Mouse (Mus musculus): ENCODE measurements around the gene Katna1. TPM values are rescaled to one million over a fixed set of nuclear protein-coding genes. Genes with fewer than 3 reads are reported as not detected.

Gene Katna1
- polyA plus RNA-seq (2017; shearing (Covaris generic)), result 99.9 TPM

GRCm38 (mm10) chr10:7725751-7726500, at the start of gene Katna1:
Katna1 (plus strand) TSS chr10:7726000.

GRCm38 (mm10) chr10:7680731-7681301, 45.0 kb upstream of the Katna1 start, which contains the start of the genes Pcmt1 and Lats1:
Pcmt1 (minus strand) TSS chr10:7681136.
Lats1 (plus strand) TSS chr10:7681214.

GRCm38 (mm10) chr10:7792751-7793385, 67.1 kb downstream of the Katna1 start, which contains the start of the genes Ginm1 and Ppil4:
Ginm1 (minus strand) TSS chr10:7792824.
Ppil4 (plus strand) TSS chr10:7792891.

Other genes starting within 250 kb of the Katna1 start
- 0.13 TPM for gene Lrp11, start 136.2 kb upstream of the Katna1 start, polyA plus RNA-seq (2017; shearing (Covaris generic))
- gene Nup43, start 58.5 kb upstream of the Katna1 start, polyA plus RNA-seq (2017; shearing (Covaris generic)), result 21.6 TPM
- gene Pcmt1, start 44.9 kb upstream of the Katna1 start, polyA plus RNA-seq (2017; shearing (Covaris generic)), result 112 TPM
- 3.4 TPM for gene Lats1, start 44.8 kb upstream of the Katna1 start, polyA plus RNA-seq (2017; shearing (Covaris generic))
- 59.6 TPM for gene Ginm1, start 66.8 kb downstream of the Katna1 start, polyA plus RNA-seq (2017; shearing (Covaris generic))
- gene Ppil4, start 66.9 kb downstream of the Katna1 start, polyA plus RNA-seq (2017; shearing (Covaris generic)), result 101 TPM
- 23.4 TPM for gene Zc3h12d, start 106.5 kb downstream of the Katna1 start, polyA plus RNA-seq (2017; shearing (Covaris generic))
- gene Tab2, start 230.2 kb downstream of the Katna1 start, polyA plus RNA-seq (2017; shearing (Covaris generic)), result 15.8 TPM